Mouse (Mus musculus) CH12.LX (cell line): Measurements from ENCODE around the gene Farp1. TPM values are rescaled to one million over a fixed set of nuclear protein-coding genes. Genes with fewer than 3 reads are reported as not detected.

Source experiments
- DNase-seq: peaks from one replicate; pipeline ENCODE4 v3.0.0-alpha.2; 2013; ENCODE audit errors: extremely low read depth
- H3K27ac ChIP-seq: 2 replicates; pipeline ENCODE4 v1.5.1; 2012; ENCODE audit warnings: low read depth, mild to moderate bottlenecking, control low read depth, moderate library complexity; ENCODE audit not compliant: insufficient read depth
- H3K27me3 ChIP-seq: replicated peaks from 2 replicates; pipeline ENCODE3; 2012; ENCODE audit warnings: inconsistent platforms
- H3K36me3 ChIP-seq, 2 experiments: replicated peaks in 1 of 2; 2 replicates each; pipeline versions ENCODE3 to v1.6.1; 2012; ENCODE audit warnings: inconsistent platforms in 1 of 2, low read length in 1 of 2, mild to moderate bottlenecking in 1 of 2, mixed read lengths in 1 of 2, moderate library complexity in 1 of 2; ENCODE audit not compliant: control insufficient read depth in 1 of 2, insufficient read depth in 1 of 2
- H3K4me1 ChIP-seq, 2 experiments: 2 replicates each; pipeline ENCODE4 v1.6.1; 2012; ENCODE audit warnings: inconsistent platforms in 1 of 2, moderate library complexity in 1 of 2; ENCODE audit not compliant: insufficient read depth in 2 of 2, control insufficient read depth in 1 of 2
- H3K4me2 ChIP-seq: 2 replicates; pipeline ENCODE4 v1.6.1; 2012; ENCODE audit warnings: low read depth, mild to moderate bottlenecking, control low read depth; ENCODE audit not compliant: poor library complexity, insufficient read depth, severe bottlenecking
- H3K4me3 ChIP-seq, 3 experiments: fragments of 150-350 bp in 1 of 3; sonication (generic) in 1 of 3; replicated peaks in 1 of 3; 2 replicates each; pipeline versions ENCODE3 to v1.5.1; 2011 to 2012; ENCODE audit warnings: low read depth in 2 of 3, low read length in 2 of 3, mild to moderate bottlenecking in 2 of 3, moderate library complexity in 2 of 3, control low read depth in 1 of 3, improper control_type of control experiment in 1 of 3, inconsistent platforms in 1 of 3, mixed read lengths in 1 of 3; ENCODE audit not compliant: poor library complexity in 1 of 3
- H3K79me2 ChIP-seq: replicated peaks from 2 replicates; pipeline ENCODE4 v1.6.1; 2012; ENCODE audit warnings: mild to moderate bottlenecking, moderate library complexity; ENCODE audit not compliant: control insufficient read depth, poor library complexity, insufficient read depth, severe bottlenecking; ENCODE audit errors: extremely low read depth
- H3K9ac ChIP-seq: 2 replicates; pipeline ENCODE4 v1.6.1; 2012; ENCODE audit warnings: low read depth, mild to moderate bottlenecking, control low read depth, moderate library complexity; ENCODE audit not compliant: insufficient read depth
- H3K9me3 ChIP-seq: replicated peaks from 2 replicates; pipeline ENCODE3; 2012; ENCODE audit warnings: low read length, inconsistent platforms, mixed read lengths
- BHLHE40 ChIP-seq: IDR thresholded peaks from 2 replicates; pipeline ENCODE4 v1.6.1; 2011; ENCODE audit warnings: mild to moderate bottlenecking, low read depth, low read length, improper control_type of control experiment
- CHD2 ChIP-seq: IDR thresholded peaks from 2 replicates; pipeline ENCODE4 v1.6.1; 2011; ENCODE audit warnings: low read length, improper control_type of control experiment
- E2F4 ChIP-seq: IDR thresholded peaks from 2 replicates; pipeline ENCODE4 v1.6.1; 2011; ENCODE audit warnings: low read depth, low read length, improper control_type of control experiment; ENCODE audit not compliant: insufficient replicate concordance
- ELF1 ChIP-seq: IDR thresholded peaks from 2 replicates; pipeline ENCODE4 v1.6.1; 2014; ENCODE audit warnings: low read depth, mild to moderate bottlenecking, inconsistent platforms, low read length, improper control_type of control experiment
- EP300 ChIP-seq: IDR thresholded peaks from 2 replicates; pipeline ENCODE4 v1.6.1; 2011; ENCODE audit warnings: low read length, improper control_type of control experiment
- ETS1 ChIP-seq: conservative IDR thresholded peaks from 2 replicates; pipeline ENCODE4 v1.6.1; 2012; ENCODE audit warnings: low read depth, mild to moderate bottlenecking, inconsistent platforms, low read length, improper control_type of control experiment, moderate library complexity
- GABPA ChIP-seq: IDR thresholded peaks from 2 replicates; pipeline ENCODE4 v1.6.1; 2012; ENCODE audit warnings: low read depth, low read length, improper control_type of control experiment, inconsistent platforms; ENCODE audit not compliant: insufficient replicate concordance
- HCFC1 ChIP-seq: IDR thresholded peaks from 2 replicates; pipeline ENCODE4 v1.6.1; 2012; ENCODE audit warnings: low read depth, mild to moderate bottlenecking, inconsistent platforms, low read length, improper control_type of control experiment
- IRF4 ChIP-seq: IDR thresholded peaks from 2 replicates; pipeline ENCODE4 v1.6.1; 2014; ENCODE audit warnings: low read depth, mild to moderate bottlenecking, inconsistent platforms, low read length, improper control_type of control experiment
- JUN ChIP-seq: IDR thresholded peaks from 2 replicates; pipeline ENCODE4 v1.6.1; 2011; ENCODE audit warnings: low read depth, mild to moderate bottlenecking, low read length, improper control_type of control experiment, moderate library complexity; ENCODE audit not compliant: insufficient read depth
- JUND ChIP-seq: conservative IDR thresholded peaks from 2 replicates; pipeline ENCODE4 v1.6.1; 2011; ENCODE audit warnings: low read depth, low read length, improper control_type of control experiment
- KAT2A ChIP-seq: IDR thresholded peaks from 2 replicates; pipeline ENCODE4 v1.6.1; 2012; ENCODE audit warnings: low read length, improper control_type of control experiment, inconsistent platforms; ENCODE audit not compliant: insufficient replicate concordance
- MAFK ChIP-seq: IDR thresholded peaks from 2 replicates; pipeline ENCODE4 v1.6.1; 2011; ENCODE audit warnings: low read length, improper control_type of control experiment; ENCODE audit not compliant: insufficient replicate concordance
- MAZ ChIP-seq: IDR thresholded peaks from 2 replicates; pipeline ENCODE4 v1.6.1; 2012; ENCODE audit warnings: low read depth, mild to moderate bottlenecking, inconsistent platforms, low read length, improper control_type of control experiment, moderate library complexity
- MEF2A ChIP-seq: IDR thresholded peaks from 2 replicates; pipeline ENCODE4 v1.6.1; 2014; ENCODE audit warnings: low read depth, mild to moderate bottlenecking, inconsistent platforms, low read length, improper control_type of control experiment, borderline replicate concordance
- MXI1 ChIP-seq: IDR thresholded peaks from 2 replicates; pipeline ENCODE4 v1.6.1; 2011; ENCODE audit warnings: mild to moderate bottlenecking, low read depth, low read length, improper control_type of control experiment
- MYC ChIP-seq: IDR thresholded peaks from 2 replicates; pipeline ENCODE4 v1.6.1; 2011; ENCODE audit warnings: low read depth, mild to moderate bottlenecking, improper control_type of control experiment, low read length
- NELFE ChIP-seq: IDR thresholded peaks from 2 replicates; pipeline ENCODE4 v1.6.1; 2011; ENCODE audit warnings: low read depth, low read length, improper control_type of control experiment
- SIN3A ChIP-seq: IDR thresholded peaks from 2 replicates; pipeline ENCODE4 v1.6.1; 2012; ENCODE audit warnings: low read length, improper control_type of control experiment, inconsistent platforms
- TCF12 ChIP-seq: IDR thresholded peaks from 2 replicates; pipeline ENCODE4 v1.6.1; 2014; ENCODE audit warnings: low read depth, mild to moderate bottlenecking, inconsistent platforms, low read length, improper control_type of control experiment
- UBTF ChIP-seq: IDR thresholded peaks from 2 replicates; pipeline ENCODE4 v1.6.1; 2012; ENCODE audit warnings: low read depth, mild to moderate bottlenecking, inconsistent platforms, low read length, improper control_type of control experiment, moderate library complexity
- USF2 ChIP-seq: conservative IDR thresholded peaks from 2 replicates; pipeline ENCODE4 v1.6.1; 2011; ENCODE audit warnings: low read depth, low read length, improper control_type of control experiment
- ZC3H11A ChIP-seq: IDR thresholded peaks from 2 replicates; pipeline ENCODE4 v1.6.1; 2012; ENCODE audit warnings: low read depth, mild to moderate bottlenecking, inconsistent platforms, low read length, improper control_type of control experiment
- ZKSCAN1 ChIP-seq: IDR thresholded peaks from 2 replicates; pipeline ENCODE4 v1.6.1; 2012; ENCODE audit warnings: low read depth, inconsistent platforms, low read length, improper control_type of control experiment, borderline replicate concordance
- ZMIZ1 ChIP-seq: IDR thresholded peaks from 2 replicates; pipeline ENCODE4 v1.6.1; 2012; ENCODE audit warnings: low read depth, mild to moderate bottlenecking, inconsistent platforms, low read length, improper control_type of control experiment
- dilution Hi-C: fragments of 300-500 bp; cut with MboI; formaldehyde crosslinking; loops from 2 replicates; pipeline ENCODE4 v1.14.3; 2020; ENCODE audit warnings: low sequenced_read_pairs; ENCODE audit not compliant: extremely low pct_unique_long_range_greater_than_20kb, extremely low pct_ligation_motif_present
- in situ Hi-C: fragments of 300-500 bp; cut with MboI; formaldehyde crosslinking; loops from 3 replicates; pipeline ENCODE4 v1.14.3; 2019; ENCODE audit warnings: low sequenced_read_pairs, low pct_ligation_motif_present, low pct_unique_long_range_greater_than_20kb, mixed read lengths
- polyA plus RNA-seq: library from polyadenylated mRNA; unstranded; fragments of >175 nt; gene quantifications from 2 replicates; pipeline ENCODE4 v1.2.1, GENCODE M21; 2012; ENCODE audit warnings: low read depth; ENCODE audit not compliant: insufficient read length
- total RNA-seq, 2 experiments: library from RNA; depleted of rRNA; stranded (reverse); fragments of 300-350 nt in 1 of 2; fragments of >200 nt in 1 of 2; gene quantifications; 2 replicates each; pipeline ENCODE4 v1.2.3; 2012 to 2014

Farp1 gene
- total and polyA plus RNA-seq, 3 experiments, result 2.4 to 10.3 (median 2.5) TPM

DNA sequence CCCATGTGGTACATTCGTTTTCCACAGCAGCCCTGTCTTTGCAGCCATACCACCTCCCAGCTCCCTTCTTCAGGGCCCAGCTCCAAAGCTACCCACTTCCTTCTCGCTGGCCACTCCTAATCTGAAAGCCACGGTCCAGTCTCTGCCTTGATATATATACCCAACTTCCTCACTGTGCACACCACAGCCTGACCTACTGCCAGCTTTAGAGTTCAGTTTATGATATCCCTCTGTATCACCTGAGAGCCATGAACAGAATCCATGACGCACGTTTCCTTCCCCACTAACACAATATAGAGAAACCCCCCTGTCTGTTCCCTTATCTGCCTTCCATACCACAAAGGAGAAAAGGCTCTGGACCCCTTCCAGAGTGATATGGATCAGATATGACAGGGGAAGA lies 283.4 kb downstream of the Farp1 start:
- no peak for DNase-seq
- H3K27ac ChIP-seq, result no peak overlapping the region
- no peaks in the 10 kb centered on the region for H3K9me3 ChIP-seq
- no peak overlapping the region for H3K9ac ChIP-seq
- in situ Hi-C loops, result no loop called here
- H3K4me3 ChIP-seq, result no peak overlapping the region
- peaks cover 78% of the 10 kb centered on the region for H3K79me2 ChIP-seq
- H3K27me3 ChIP-seq, result no peaks in the 10 kb centered on the region
- peaks cover 36 to 85% of the 10 kb centered on the region in 2 experiments for H3K4me1 ChIP-seq
- H3K36me3 ChIP-seq, result peaks cover 3 to 47% of the 10 kb centered on the region in 2 experiments
- dilution Hi-C loops, result no loop called here
- TF ChIP-seq NELFE (no peak), IRF4 (no peak), E2F4 (no peak), JUND (no peak), MYC (no peak), GABPA (no peak)
- TF ChIP-seq, all 38 proteins: peak for 0
- no peak overlapping the region for H3K4me2 ChIP-seq

- peaks cover 49 to 85% of the 10 kb centered on the region in 2 experiments for H3K4me1 ChIP-seq
- peaks cover 0 to 23% of the 10 kb centered on the region in 2 experiments for H3K36me3 ChIP-seq
- TF ChIP-seq SIN3A (0 out of 2 replicates have a peak, but pooled peaks have one; percentile 23), TCF12 (peak; percentile 33; the same call in 1 of the 2 replicates), BHLHE40 (0 out of 2 replicates have a peak, but pooled peaks have one; percentile 21), UBTF (no peak)
- H3K4me3 ChIP-seq, result no peak overlapping the region
- H3K9ac ChIP-seq, result peak overlapping the region; percentile 55; the same call in 1 of the 2 replicates
- in situ Hi-C loops, result no loop called here
- H3K4me2 ChIP-seq, result peak overlapping the region; percentile 53
- dilution Hi-C loops, result no loop called here
- H3K79me2 ChIP-seq, result peaks cover 76% of the 10 kb centered on the region
- H3K27me3 ChIP-seq, result no peaks in the 10 kb centered on the region
- no peak for DNase-seq
- peak overlapping the region; percentile 95 for H3K27ac ChIP-seq
- H3K9me3 ChIP-seq, result no peaks in the 10 kb centered on the region
Observed at GRCm38 (mm10) chr14:121322150-121322549, 287.1 kb downstream of the Farp1 start.

- DNase-seq, result no peak
- no peaks in the 10 kb centered on the region for H3K27me3 ChIP-seq
- H3K9me3 ChIP-seq, result no peaks in the 10 kb centered on the region
- H3K4me2 ChIP-seq, result peak overlapping the region; percentile 53
- H3K36me3 ChIP-seq, result peaks cover 0 to 24% of the 10 kb centered on the region in 2 experiments
- dilution Hi-C loops, result no loop called here
- H3K4me3 ChIP-seq, result no peak overlapping the region
- no peak for TF ChIP-seq MYC
- no peak for TF ChIP-seq KAT2A
- TF ChIP-seq E2F4, result no peak
- TF ChIP-seq HCFC1, result no peak
- no peak for TF ChIP-seq ZC3H11A
- TF ChIP-seq CHD2, result no peak
- no peak for TF ChIP-seq MXI1
- TF ChIP-seq USF2, result no peak
- TF ChIP-seq MAZ, result no peak
- TF ChIP-seq ETS1, result no peak
- TF ChIP-seq IRF4, result no peak
- no peak for TF ChIP-seq ELF1
- TF ChIP-seq ZKSCAN1, result no peak
- TF ChIP-seq ZMIZ1, result no peak
- no peak for TF ChIP-seq MAFK
- TF ChIP-seq JUN, result no peak
- TF ChIP-seq JUND, result no peak
- no peak for TF ChIP-seq MEF2A
- no peak for TF ChIP-seq EP300
- H3K9ac ChIP-seq, result peak overlapping the region; percentile 55
- H3K79me2 ChIP-seq, result peaks cover 77% of the 10 kb centered on the region
- H3K4me1 ChIP-seq, result peaks cover 51 to 86% of the 10 kb centered on the region in 2 experiments
- peak overlapping the region; percentile 95 for H3K27ac ChIP-seq
- in situ Hi-C loops, result no loop called here
Observed at GRCm38 (mm10) chr14:121322641-121323040, 287.6 kb downstream of the Farp1 start.
